Mouse (Mus musculus): ENCODE results near the gene Pstpip1. TPM values are rescaled to one million over a fixed set of nuclear protein-coding genes. Genes with fewer than 3 reads are reported as not detected.

Gene Pstpip1
- total RNA-seq, 2 experiments from 2014 or later = 2.9 to 3.5 TPM

DNA sequence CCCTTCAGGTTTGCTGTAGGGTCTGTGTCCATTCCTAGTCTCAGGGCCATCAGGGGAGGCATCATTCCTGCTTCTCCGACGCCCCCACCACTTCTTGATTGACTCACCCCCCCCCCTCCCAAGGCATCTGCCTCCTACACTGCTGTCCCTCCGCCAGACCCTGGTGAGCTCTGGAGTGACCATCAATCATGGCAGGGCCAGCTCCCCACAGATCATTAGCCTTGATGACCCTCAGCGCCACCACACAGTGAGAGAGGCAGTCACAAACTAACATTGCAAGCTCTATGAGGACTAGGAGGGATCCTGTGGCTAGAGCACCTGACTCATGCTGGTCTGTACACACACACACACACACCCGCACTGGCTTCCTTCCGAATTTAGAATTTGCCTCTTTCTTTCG, 15.2 kb downstream of the Pstpip1 start:
- no peak for DNase-seq (ENCODE audit: low spot score in 2 of 2)

DNA sequence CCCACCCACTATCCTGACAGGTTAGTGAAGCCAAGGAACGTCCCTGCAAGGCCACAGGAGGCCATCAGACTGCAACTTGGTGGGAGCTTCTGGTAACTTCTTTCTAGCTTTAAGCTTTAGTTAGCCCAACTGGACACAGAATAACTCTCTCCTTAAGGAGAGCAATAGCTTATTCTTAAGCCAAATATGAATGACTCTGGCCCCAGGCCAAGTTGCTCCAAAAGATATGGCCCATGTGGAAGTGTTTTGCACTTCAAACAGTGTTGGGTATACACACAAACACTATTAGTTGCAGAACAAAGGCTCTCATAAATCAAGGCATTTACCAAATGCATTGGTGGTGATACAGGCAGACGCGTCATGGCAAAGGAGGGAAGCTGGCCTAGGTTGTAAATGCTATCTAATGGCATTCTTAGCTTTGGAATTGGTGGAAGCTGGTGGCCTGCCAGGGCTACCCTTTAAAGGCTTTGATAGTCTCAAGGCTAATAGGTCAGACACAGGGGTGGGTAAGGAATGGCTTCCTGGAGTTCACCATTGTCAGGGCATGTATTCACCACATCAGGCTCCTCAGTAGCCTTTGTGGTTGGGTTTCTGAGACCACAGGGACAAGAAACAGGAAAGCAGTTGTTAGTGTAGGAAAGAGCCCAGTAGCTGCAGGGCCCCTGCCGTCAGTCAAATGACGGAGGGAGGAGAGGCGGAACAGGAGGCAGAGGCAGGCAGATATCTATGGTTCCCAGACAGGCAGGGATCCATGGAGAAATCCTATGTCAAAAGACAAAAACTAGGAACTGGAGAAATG, 16.7 kb downstream of the Pstpip1 start:
- no peak for DNase-seq (ENCODE audit: low spot score in 2 of 2)

DNA sequence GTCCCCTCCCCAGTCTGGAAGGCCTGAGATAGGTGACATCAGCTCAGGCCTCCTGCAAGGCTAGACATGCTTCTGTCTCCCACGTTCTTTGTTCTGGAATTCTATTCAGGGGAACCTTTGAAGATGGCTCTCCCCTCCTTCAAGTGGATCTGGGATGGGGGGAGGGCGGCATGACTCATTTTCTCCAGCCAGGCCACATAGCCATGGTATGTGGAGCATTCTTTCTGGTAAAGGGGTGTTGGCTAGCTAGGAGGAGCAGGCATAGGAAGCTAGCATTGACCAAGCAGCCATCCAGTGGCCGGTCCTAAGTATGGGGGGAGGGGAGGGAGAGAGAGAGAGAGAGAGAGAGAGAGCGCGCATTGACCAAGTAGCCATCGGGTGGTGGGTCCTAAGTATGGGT, 17.8 kb downstream of the Pstpip1 start:
- DNase-seq (ENCODE audit: low spot score in 2 of 2) = no peak

DNA sequence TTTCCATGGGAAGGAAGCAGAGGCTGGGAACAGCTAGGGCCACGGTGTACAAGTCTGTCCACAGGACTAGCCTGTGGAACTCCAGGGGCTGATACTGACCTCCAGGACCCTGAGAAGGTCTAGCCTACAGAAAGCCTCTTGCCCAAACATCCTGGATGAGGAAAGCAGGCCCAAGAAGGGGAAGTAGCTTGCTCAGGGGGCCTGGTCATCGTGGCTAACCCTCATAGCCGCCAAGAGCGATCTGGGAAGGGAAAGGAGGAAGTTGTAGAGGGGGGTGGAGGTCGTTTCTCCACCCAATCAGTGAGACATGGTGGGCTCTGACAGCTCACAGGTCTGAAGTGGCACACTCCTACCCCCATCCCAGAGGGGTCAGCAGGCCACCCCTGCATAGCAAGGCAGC, 18.4 kb downstream of the Pstpip1 start:
- no peak for DNase-seq (ENCODE audit: low spot score in 2 of 2)

DNA sequence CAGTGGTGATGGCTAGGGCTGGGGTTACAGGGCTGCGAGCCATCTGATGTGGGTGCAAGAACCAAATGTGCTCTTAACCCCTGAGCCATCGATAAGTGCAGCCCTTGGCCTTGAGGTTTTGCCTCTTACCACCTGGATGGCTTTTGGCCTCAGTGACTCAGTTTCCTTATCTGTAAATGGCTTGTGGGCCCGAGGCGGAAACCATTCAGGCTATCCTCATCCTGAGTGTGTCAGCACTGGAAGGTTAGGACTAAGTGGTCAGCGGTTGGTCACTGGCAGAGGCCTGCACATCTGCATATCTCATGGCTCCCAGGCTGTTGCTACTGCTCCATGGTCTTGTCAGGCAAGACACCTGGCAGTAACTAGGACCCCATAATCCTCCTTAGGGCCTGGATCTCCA, 28.3 kb downstream of the Pstpip1 start:
- no peak for DNase-seq (ENCODE audit: low spot score in 2 of 2)

DNA sequence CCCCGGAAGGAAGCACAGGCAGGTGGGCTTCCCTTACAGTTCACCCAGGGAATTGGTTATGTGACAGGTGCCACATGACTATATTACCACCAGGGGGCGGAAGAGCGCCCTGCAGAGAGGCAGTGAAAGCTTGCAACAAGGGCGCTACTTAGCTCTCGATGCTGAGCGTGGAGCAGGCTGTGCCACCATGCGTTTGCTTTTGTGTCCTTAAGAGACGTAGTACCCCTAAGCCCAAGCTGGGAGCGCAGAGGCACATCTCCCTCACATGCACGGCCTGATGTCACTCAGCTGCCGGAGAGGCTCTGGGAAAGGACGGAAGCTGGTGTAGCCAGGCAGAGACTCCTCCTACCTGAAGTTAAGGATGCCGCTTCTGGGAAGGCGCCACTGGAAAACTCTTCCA, 28.8 kb downstream of the Pstpip1 start:
- DNase-seq (ENCODE audit: low spot score in 2 of 2) = peak; percentile 77 to 83

DNA sequence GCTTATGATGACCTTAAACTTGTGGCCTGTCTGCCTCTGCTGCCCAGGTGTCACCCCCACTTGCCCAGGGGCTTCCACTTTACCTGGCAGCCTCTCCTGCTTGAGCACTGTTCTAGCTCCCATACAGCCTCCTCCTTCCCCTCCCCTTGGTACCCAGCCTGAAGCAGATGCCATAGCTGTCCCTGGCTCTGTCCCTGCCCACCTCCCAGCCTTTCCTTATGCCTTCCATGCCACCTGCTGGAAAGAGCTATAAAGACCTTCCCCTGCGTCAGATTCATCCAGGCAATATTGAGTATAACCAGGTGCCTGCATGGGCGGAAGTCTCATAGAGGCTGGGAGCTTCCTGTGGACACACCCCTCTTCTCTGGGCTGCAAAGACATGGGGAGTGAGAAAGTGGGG, 29.9 kb downstream of the Pstpip1 start:
- DNase-seq (ENCODE audit: low spot score in 2 of 2) = no peak

DNA sequence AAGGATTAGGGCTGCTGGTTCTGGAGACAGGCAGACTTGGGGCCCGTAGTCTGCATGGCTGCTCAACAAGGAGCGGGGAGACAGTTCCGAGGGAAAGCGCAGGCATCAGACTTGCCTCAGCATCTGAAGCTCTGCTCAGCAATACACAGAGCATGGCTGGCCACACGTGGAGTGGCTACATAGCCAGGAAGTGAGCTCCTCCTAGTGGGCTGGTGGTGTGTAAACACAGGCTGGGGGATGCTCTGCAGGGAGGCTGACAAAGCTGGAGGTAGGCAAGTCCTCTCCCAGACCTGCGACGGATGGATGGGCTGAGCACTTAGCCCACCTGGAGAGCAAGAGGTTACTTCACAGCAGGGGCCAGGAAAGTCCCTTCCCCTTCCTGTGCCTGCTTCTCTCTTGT, 31.3 kb downstream of the Pstpip1 start:
- peak; percentile 63 to 72 for DNase-seq (ENCODE audit: low spot score in 2 of 2)

DNA sequence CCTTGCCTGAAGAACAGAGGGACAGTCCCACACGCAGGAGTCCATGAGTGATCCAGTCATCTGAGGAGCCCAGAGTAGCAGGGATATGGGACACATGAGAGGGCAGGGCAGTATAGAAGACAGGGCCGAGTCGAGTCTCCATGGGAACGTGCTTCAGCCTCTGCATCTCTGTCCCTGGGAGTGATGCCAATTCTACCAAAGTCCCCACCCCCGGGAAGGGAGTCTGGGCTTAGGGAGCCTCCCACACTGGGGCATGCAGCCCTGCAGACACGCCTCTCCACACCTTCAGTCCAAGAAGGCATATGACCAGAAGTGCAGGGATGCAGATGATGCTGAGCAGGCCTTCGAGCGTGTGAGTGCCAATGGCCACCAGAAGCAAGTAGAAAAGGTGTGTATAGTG, 33.2 kb downstream of the Pstpip1 start:
- no peak for DNase-seq (ENCODE audit: low spot score in 2 of 2)

DNA sequence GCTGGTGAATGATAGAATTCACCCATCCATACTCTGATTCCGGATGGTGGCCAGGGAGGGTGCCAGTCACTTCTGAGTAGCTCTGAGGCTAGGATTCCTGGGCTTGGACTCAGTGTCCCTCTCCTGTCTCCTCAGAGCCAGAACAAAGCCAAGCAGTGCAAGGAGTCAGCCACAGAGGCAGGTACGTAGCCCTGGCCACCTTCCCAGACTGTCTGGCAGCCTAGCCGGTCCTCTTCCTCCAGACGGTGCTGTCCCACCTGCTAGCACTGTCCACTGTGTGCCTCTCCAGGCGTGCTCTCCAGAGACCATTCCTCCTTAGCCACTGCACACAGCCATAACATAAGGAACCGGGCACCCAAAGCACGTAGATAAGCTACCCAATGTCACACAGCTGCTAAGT, 33.9 kb downstream of the Pstpip1 start:
- no peak for DNase-seq (ENCODE audit: low spot score in 2 of 2)

DNA sequence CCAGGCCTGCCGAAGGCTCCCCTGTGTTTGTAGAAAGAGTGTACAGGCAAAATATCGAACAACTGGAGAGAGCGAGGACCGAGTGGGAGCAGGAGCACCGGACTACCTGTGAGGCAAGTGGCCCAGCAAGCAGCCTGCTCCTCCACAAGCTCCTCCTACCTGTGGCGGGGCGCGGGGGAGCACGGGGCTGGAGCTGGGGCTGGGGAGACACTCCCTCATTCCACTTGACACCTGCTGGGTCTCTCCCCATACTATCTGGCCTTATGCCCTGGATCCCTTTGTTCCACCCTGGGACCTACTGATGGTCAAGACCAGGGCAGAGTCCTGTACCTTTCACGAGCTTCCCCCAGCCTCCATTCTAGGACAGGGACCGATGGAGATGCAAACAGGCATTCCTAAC, 34.8 kb downstream of the Pstpip1 start:
- DNase-seq (ENCODE audit: low spot score in 2 of 2) = no peak

DNA sequence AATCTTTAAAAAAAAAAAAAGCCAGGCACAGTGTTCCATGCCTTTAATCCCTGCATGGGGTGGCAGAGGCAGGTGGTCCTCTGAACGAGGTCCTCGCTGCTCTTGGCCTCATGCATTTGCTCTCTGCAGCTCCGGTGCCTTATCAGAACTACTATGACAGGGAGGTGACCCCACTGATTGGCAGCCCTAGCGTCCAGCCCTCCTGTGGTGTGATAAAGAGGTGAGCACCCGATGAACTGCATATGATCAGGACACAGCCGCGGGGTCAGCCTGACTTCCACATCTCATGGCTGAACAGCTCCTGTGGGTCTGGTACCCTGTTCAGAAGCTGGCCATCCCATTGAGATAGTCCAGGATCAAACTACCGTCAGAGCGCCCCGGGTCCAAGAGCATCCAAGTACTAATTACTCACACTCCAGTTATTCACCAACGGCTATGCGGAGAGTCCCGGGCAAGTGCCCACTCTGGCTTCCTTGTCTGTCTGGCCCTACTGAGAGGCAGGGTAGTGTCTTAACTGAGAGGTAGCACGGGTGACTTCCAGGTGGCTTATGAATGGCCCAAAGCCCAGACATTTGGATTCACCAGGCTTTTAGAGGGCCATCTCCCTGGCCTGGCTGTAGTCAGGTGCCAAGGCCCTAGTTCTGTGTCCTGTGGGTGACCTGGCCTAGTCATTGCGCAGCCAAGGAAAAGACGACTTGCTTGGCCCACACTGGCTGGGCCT, 36.9 kb downstream of the Pstpip1 start:
- no peak for DNase-seq (ENCODE audit: low spot score in 2 of 2)

DNA sequence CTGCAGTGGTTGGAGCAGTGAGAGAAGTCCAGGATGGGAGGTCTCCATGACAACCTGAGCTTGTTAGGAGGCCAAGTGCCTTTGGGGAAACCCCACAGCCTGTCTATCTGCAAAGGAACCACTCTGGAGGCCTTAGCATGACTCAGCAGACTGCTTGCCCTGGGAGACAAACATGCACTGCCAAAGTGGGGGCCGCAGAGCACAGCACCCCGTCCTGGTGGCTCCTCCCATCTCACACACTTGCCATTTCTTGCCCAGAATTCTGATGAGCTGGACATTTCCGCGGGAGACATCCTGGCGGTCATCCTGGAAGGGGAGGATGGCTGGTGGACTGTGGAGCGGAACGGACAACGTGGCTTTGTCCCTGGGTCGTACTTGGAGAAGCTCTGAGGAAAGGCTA, 38.6 kb downstream of the Pstpip1 start:
- DNase-seq (ENCODE audit: low spot score in 2 of 2) = peak in 1 of 2 experiments; percentile 36

DNA sequence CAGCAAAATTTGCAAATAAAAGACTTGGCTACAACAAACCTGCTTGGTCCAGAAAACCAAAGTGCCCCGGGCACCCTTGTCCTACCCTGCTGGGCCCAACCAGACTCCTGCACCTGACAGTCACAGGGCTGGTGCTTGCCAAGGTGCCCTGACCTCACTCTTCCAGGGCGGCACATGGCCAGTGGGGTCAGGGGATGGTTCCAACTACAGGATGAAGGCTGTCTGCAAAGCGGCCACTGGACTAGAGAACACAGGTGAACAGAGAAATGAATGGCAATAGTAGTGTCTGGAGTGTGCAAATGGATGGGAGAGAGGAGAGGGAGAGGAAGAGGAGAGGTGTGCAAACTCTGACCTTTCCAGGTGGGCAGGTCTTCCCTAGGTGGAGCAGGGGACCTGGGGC, 40.2 kb downstream of the Pstpip1 start:
- no peak for DNase-seq (ENCODE audit: low spot score in 2 of 2)

DNA sequence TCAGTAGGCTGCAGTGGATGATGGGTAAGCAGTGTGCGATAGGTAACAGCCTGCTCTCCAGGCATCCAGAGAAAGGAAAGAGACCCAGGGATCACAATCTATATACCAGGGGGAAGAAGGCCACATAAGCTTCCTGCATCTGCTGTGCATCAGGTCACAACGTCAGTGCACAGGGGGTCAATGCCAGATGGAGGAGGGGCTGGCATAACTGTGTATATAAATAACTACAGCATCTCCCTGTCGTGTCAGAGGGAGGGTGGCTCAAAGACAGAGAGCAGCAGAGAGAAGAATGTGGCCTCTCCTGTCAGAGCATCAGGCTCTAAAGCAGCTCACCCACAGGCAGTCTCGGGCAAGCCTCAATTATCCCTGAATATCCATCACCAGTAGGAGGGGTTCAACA, 40.8 kb downstream of the Pstpip1 start:
- DNase-seq (ENCODE audit: low spot score in 2 of 2) = no peak

DNA sequence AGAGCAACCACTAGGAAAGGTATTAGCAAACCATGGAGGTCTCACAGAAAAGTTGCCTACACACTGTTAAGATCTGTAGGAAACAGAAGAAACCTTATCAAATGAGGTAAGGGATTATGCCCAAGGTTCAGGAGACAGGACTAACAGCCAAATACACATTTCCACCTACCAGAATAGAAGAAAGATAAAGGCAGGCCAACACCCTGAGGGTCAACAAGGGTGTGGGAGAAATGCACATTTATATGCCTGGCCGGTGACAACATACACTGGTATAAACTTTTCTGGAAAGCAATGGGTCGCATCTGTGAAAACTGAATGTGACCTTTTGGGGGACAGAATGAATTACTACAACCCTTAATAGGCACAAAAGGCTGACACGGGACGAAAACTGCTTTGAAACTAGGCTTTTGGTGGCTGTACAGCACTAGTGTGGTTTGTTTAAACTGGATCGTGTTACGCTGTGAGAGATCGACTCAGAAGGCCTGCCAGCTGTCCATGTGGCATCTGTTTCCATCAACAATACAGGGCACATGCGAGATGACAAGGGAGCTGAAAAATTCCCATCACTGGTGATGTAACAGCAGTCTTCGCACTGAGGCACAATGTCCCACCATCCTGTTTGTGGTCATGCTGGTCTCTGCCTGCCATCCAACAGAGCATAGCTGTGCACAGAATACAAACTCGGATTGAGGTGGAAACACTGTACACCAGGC, 42.2 kb downstream of the Pstpip1 start:
- DNase-seq (ENCODE audit: low spot score in 2 of 2) = no peak

DNA sequence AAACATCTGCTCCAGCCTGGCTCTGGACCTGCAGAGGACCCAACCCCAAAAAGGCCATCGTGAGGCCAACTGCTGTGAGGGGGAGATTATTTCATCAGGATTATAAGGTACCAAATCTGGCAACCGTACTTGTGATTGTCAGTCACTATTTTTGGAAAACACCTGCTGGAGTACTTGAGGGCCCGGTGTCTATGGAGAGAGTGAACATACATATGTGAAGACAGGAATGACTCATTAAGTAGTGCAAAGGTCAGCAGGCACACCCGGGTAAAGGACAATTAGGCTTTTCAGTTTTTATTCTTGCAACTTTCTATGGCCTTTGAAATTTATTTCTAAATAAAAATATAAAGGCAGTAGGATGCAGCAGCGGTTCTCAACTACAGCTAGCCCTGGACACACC, 44.2 kb downstream of the Pstpip1 start:
- no peak for DNase-seq (ENCODE audit: low spot score in 2 of 2)

DNA sequence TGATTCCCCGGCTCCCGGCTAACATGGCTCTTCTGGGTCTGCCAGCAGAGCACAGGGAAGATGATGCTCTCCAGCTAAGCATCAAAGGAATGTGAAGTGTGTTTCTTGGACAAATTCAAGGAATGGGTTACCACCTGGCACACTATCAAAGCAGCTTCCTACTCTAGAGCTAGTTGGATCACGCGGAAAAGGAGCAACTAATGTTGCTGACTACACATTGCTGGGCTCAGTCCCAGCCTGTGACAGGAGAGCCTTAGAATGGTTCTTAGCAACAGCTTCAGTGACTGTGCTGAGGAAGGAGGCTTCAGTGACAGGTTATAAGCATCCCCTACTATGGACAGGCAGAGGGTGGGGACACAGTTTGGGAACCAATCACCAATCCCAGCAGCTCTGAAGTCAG, 44.9 kb downstream of the Pstpip1 start:
- DNase-seq (ENCODE audit: low spot score in 2 of 2) = no peak

DNA sequence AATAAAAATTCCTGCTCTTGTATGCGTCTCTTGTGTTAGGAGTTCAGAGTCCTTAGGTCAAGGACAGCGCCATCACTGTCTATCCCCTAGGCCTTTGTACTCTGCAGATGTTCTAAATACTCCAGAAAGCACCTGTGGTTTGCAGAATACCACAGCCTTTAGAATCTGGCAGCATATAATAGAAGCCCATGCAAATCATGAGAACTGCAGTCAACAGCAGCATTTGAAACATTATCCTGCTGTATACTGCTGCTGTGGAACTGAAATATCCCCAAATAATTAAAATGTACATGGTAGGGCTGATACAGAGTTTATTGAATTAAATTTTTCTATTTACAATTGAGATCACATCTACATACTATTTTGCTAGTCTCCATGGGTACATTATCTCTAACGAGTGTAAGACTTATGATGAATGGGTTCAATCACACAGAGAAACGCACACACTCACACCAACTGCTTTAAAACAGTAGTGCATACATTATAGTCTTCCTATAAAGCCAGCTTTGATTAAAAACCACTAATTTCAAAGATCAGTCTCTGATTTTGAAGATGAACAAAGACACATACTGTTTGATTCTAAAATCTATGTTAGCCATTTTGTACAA, 45.9 kb downstream of the Pstpip1 start:
- DNase-seq (ENCODE audit: low spot score in 2 of 2) = no peak

DNA sequence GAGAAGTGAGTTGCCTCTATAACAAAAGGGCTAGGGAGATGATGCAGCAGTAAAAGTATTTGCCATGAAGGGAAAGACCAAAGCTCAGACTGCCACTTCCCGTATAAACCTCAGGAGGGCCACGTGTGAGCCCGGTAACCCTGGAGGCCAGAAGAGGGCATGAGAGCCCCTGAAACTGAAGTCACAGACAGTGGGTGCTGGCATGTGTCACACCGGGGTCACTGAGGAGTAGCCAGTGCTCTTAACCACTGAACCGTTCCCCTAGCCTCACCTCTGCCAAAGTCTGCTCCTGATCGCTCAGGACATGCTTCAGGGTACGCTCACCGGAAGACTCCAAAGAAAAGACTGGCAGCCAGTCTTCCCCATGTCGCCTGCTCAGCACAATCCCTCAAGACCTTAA, 52.0 kb downstream of the Pstpip1 start:
- DNase-seq (ENCODE audit: low spot score in 2 of 2) = no peak

DNA sequence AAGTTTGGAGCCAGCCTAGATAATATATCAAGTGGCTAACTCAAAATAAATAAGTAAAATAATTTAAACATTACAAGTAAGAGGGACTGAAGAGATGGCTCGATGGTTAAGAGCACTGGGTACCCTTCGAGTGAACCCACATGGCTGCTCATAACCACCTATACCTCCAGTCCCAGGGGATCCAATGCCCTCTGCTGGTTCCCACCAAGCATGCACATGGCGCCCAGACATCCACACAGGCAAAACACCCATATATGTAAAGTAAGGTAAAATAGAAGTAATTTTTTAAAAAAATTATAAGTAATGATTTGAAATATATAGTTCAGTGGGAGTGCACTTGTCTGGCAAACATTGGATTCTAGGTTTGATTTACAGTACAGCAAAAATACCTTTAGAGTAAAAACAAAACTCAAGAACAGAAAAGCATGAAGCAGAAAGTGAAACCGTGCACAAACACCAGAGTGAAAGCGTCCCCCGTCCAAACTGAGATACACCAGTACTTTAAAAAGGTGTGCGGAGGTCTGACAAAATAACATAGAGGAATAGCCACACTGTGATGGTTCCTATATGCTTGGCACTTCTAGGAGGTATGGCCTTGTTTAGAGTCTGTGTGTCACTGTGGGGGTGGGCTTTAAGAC, 54.7 kb downstream of the Pstpip1 start:
- no peak for DNase-seq (ENCODE audit: low spot score in 2 of 2)

Data from layer of hippocampus, postnatal 14 days (tissue).